Mouse (Mus musculus) embryonic fibroblast, embryonic 13.5 days (primary cell): ENCODE measurements around the gene Dock4.

Experiments used
- CTCF ChIP-seq: IDR thresholded peaks from 2 replicates; pipeline ENCODE4 v1.5.1; 2011; ENCODE audit warnings: mild to moderate bottlenecking, control low read depth, low read length, moderate library complexity, borderline replicate concordance; ENCODE audit not compliant: insufficient read depth
- POLR2A ChIP-seq: IDR thresholded peaks from 2 replicates; pipeline ENCODE4 v1.6.1; 2011; ENCODE audit warnings: low read depth, mild to moderate bottlenecking, control low read depth, low read length, moderate library complexity

GRCm38 (mm10) chr12:40427606-40428005, 18.1 kb upstream of the Dock4 start:
- TF ChIP-seq CTCF: no peak
- TF ChIP-seq POLR2A: no peak
